Mouse (Mus musculus): ENCODE results near the gene Gm49336. TPM values are rescaled to one million over a fixed set of nuclear protein-coding genes. Genes with fewer than 3 reads are reported as not detected.

Gene Gm49336
- polyA plus RNA-seq, 1 experiment from 2014 or later = 56.1 TPM

DNA sequence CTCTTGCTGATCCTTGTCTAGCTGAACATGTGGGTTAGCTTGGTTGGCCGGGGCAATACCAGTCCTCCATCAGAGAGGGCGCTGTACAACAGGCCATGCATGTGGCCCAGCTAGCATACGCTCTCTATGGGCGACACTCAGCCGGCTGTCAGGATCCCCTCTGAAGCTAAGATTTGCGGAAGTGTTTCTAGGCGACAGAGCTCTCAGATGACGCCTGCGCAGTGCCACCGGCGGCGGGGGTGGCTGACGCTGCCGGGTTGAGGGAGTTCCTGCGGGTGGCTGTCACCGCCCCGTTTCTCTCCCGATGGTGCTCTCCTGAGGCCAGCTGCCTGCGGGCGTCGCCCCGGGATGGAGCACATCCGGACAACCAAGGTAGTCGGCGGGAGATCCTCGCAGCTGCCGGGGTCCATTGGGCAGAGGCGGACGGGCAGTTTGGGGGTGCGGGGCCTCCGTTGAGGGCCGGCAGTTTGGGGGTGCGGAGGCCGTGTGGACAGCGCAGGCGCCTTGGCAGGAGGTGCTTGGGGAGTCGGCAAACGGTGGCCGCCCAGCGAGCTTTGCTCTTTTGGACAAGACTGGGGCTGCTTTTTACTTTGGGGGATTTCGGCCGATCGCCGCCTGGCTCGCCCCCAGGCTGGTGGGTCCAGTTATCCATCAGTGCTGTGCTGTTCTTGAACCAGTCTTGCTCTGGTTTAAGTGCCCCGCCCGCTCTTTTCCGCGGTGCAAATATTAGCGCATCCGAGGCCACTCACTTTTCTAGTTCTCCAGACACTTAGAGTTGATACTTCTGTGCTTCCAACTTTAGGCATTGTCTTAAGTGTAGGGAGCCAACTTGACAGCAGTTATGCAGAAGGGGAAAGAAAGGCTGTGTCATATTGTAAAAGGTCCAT lies 13.9 kb upstream of the Gm49336 start, which contains the start of gene Mtmr6:
Gene Mtmr6, plus strand, starts transcription at position 239 of the 887 bp plus-strand sequence.
- Histone ChIP-seq H3K27me3 (no peaks in the 10 kb centered on the region), H3K4me3 (replicated peaks) (peak within 1 kb of the TSS; percentile 79), H3K36me3 (no peaks in the 10 kb centered on the region), H3K9me3 (no peaks in the 10 kb centered on the region), H3K4me1 (replicated peaks) (0 out of 2 replicates have a peak, but pooled peaks cover 3% of the 10 kb centered on the region), H3K4me2 (peak within 1 kb of the TSS; percentile 67), H3K27ac (peak within 1 kb of the TSS; percentile 69; the same call in 1 of the 2 replicates), H3K9ac (replicated peaks) (peak within 1 kb of the TSS; percentile 82)
- WGBS = under 1% methylated on average over 51 of the region's 51 CpGs
- ATAC-seq (ENCODE audit: insufficient number of reproducible peaks, insufficient read depth, low FRiP score, low TSS enrichment, low read depth) = peak; percentile 98

DNA sequence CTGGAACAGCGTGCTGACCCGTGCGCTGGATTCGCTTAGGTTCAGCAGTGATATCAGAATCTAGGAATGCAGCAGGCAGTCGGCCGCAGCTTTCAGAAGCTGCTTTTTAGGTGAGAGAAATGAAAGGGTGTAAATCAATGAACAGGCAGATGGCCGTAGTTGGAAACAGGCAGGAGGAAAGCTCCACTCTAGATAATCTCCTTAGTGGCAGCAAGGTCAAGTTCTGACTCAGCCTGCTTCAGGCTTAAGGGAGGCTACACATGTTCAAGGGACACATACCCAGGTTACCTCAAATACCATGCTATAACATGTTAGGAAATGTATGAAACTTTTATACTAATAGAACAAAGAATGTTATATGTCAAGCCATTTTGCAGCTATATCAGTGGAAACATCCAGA lies 11.0 kb upstream of the Gm49336 start:
- WGBS = 71% methylated on average over 7 of the region's 7 CpGs
- no peak for ATAC-seq (ENCODE audit: insufficient number of reproducible peaks, insufficient read depth, low FRiP score, low TSS enrichment, low read depth)
- Histone ChIP-seq H3K27ac (no peak overlapping the region), H3K36me3 (no peaks in the 10 kb centered on the region), H3K4me1 (replicated peaks) (0 out of 2 replicates have a peak, but pooled peaks cover 3% of the 10 kb centered on the region), H3K9ac (replicated peaks) (no peak overlapping the region), H3K27me3 (no peaks in the 10 kb centered on the region), H3K4me2 (no peak overlapping the region), H3K4me3 (replicated peaks) (no peak overlapping the region), H3K9me3 (no peaks in the 10 kb centered on the region)

DNA sequence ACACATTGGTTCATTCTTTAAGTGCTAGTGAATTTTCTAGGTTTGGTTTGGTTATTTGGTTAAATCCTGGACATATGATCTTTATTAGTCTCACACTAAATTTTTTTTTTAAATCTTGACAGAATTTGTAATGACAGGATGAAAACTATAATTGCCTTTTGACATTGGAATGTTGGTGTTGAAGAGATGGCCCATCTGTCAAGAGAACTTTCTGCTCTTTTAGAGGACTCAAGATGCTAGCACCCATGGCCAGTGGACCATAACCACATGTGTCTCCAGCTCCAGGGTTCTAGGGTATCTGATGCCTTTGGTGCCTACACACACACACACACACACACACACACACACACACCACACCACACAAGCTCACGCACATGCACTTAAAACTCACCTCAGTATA lies 6.5 kb upstream of the Gm49336 start:
- Histone ChIP-seq H3K4me1 (replicated peaks) (no peaks in the 10 kb centered on the region), H3K27ac (no peak overlapping the region), H3K27me3 (no peaks in the 10 kb centered on the region), H3K36me3 (no peaks in the 10 kb centered on the region), H3K4me2 (no peak overlapping the region), H3K9ac (replicated peaks) (no peak overlapping the region), H3K4me3 (replicated peaks) (no peak overlapping the region), H3K9me3 (no peaks in the 10 kb centered on the region)
- no peak for ATAC-seq (ENCODE audit: insufficient number of reproducible peaks, insufficient read depth, low FRiP score, low TSS enrichment, low read depth)
- 90% methylated on average over 1 of the region's 1 CpGs for WGBS

DNA sequence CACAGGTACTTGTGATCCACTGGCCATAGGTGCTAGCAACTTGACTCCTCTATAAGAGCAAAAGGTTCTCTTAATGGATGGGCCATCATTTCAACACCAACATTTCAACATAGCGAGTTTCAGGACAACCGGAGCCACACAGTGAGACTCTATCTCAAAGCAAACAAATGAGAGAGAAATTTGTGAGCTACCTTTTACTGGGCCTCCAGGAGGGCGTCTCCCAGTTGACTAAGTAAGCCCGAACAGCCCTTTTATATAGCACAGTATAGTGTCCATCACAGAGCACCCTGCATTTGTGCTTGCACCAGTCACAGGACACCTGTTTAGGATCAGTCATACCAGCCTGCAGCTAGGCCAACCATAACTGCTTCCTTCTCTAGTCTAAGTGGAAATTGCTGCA lies 5.8 kb upstream of the Gm49336 start:
- Histone ChIP-seq H3K4me2 (no peak overlapping the region), H3K4me3 (replicated peaks) (no peak overlapping the region), H3K4me1 (replicated peaks) (0 out of 2 replicates have a peak, but pooled peaks cover 5% of the 10 kb centered on the region), H3K9me3 (no peaks in the 10 kb centered on the region), H3K36me3 (no peaks in the 10 kb centered on the region), H3K9ac (replicated peaks) (no peak overlapping the region), H3K27ac (no peak overlapping the region), H3K27me3 (no peaks in the 10 kb centered on the region)
- 82% methylated on average over 4 of the region's 4 CpGs for WGBS
- ATAC-seq (ENCODE audit: insufficient number of reproducible peaks, insufficient read depth, low FRiP score, low TSS enrichment, low read depth) = no peak

DNA sequence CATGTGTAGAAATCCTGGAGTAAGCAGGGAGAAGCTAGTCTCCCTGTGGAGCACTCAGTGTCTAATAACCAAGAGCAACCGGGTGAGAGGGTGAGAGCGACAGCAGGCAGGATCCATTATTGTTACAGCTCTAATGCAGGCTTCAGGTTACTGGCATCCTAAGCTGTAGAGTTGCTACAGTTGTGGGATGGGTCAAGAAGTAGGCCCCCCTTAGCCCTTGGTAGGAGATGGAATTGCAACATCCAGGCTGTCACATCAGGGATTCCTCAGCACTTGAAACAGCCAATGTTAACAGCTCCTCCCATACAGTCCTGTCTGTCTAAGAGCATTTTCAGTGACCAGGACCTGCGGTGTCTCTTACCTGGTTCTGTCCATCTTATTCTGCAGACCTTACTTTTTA lies 5.0 kb upstream of the Gm49336 start:
- no peaks in the 10 kb centered on the region for H3K9me3 ChIP-seq
- H3K4me1 ChIP-seq (replicated peaks) = 0 out of 2 replicates have a peak, but pooled peaks cover 5% of the 10 kb centered on the region
- H3K27me3 ChIP-seq = no peaks in the 10 kb centered on the region
- WGBS = 26% methylated on average over 3 of the region's 3 CpGs
- H3K27ac ChIP-seq = no peak overlapping the region
- H3K4me2 ChIP-seq = no peak overlapping the region
- no peak overlapping the region for H3K9ac ChIP-seq (replicated peaks)
- H3K4me3 ChIP-seq (replicated peaks) = no peak overlapping the region
- H3K36me3 ChIP-seq = no peaks in the 10 kb centered on the region
- ATAC-seq (ENCODE audit: insufficient number of reproducible peaks, insufficient read depth, low FRiP score, low TSS enrichment, low read depth) = no peak

DNA sequence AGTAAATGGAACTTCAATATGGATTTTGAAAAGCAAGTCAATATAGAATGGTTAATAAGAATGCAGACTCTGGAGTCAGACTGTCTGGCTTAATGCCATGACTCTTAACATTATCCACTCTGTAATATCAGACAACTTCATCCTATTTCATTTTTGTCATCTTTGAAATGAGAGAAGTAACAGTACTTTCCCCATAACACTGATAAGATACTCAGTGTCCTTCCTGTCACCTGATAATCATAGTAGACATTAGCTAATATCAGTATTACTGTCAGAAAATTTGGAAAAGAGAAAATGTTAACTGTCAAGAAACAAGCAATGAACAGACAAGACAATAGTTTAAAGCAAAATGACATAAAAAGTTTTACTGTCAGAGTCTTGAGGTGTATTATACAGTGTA lies 3.5 kb upstream of the Gm49336 start:
- H3K4me3 ChIP-seq (replicated peaks) = no peak overlapping the region
- H3K4me1 ChIP-seq (replicated peaks) = peaks cover 11% of the 10 kb centered on the region
- no peak overlapping the region for H3K27ac ChIP-seq
- no peaks in the 10 kb centered on the region for H3K36me3 ChIP-seq
- no peaks in the 10 kb centered on the region for H3K9me3 ChIP-seq
- no peak overlapping the region for H3K4me2 ChIP-seq
- H3K27me3 ChIP-seq = no peaks in the 10 kb centered on the region
- ATAC-seq (ENCODE audit: insufficient number of reproducible peaks, insufficient read depth, low FRiP score, low TSS enrichment, low read depth) = no peak
- no peak overlapping the region for H3K9ac ChIP-seq (replicated peaks)

DNA sequence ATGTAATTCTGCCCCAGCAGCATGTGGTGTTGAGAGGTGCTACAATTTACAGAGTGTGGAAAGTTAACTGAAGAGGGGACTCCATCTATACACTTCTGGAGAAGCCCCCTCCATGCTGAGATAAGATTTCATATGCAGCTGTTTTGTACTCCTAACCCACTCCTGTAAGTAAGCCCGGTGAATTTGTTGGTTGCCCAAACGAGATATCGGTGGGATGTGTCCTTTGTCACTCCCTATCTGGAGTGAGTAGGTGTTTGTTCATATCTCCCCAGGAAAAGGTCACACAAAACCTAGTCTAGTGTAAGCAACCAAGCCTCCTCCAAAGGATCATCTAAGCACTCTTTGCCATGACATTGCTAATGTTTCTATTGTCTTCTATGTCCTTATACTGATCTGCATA lies 2.2 kb upstream of the Gm49336 start:
- no peak overlapping the region for H3K27ac ChIP-seq
- H3K4me1 ChIP-seq (replicated peaks) = peaks cover 20% of the 10 kb centered on the region
- no peaks in the 10 kb centered on the region for H3K36me3 ChIP-seq
- H3K27me3 ChIP-seq = no peaks in the 10 kb centered on the region
- no peak overlapping the region for H3K4me2 ChIP-seq
- WGBS = 87% methylated on average over 3 of the region's 3 CpGs
- no peak for ATAC-seq (ENCODE audit: insufficient number of reproducible peaks, insufficient read depth, low FRiP score, low TSS enrichment, low read depth)
- H3K4me3 ChIP-seq (replicated peaks) = no peak overlapping the region
- H3K9me3 ChIP-seq = no peaks in the 10 kb centered on the region
- H3K9ac ChIP-seq (replicated peaks) = no peak overlapping the region

DNA sequence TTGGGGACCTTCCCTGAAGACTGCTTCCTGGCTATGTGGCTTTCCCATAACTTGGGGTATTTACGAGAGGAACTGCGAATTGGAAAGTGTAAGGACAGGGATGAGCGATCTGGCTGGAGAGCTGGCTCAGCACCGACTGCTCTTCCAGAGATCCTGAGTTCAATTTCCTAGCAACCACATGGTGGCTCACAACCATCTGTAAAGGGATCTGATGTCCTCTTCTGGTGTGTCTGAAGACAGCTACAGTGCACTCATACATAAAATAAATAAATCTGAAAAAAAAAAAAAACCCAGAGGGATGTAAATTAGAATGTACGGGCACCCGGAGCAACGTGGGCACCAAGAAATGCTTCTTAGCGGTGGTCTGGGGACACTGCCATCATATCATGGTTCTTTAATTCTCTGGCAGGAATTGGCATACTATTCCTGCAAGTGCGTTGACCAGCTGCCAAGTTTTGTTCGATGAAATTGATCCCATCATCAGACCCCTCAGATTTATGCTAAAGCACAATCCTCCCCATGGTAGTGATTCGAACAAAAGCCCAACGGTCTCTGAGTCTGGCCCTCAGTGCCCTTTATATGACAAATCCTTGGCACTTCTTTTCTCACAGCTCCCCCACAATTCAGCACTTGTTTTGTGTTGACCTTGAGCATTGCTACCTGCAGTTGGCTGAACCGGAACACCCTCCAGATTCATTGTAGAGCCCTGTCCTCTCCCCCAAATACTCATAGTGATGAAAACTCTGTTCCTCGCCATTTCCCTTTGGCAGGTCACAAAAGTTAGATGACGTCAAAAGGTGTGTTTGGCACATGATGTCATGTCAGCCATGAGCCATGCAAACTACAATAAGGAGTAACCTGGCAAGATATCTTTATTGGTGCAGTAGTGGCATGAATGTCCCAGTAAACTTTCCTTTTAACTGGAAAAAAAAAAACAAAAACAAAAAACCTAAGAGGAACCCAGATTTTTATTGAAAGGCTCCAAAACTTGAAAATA lies 995 bp upstream of the Gm49336 start:
- H3K4me1 ChIP-seq (replicated peaks) = peaks cover 20% of the 10 kb centered on the region
- peak overlapping the region; percentile 90 for H3K4me2 ChIP-seq
- no peak; the same call in 1 of the 2 replicates for ATAC-seq (ENCODE audit: insufficient number of reproducible peaks, insufficient read depth, low FRiP score, low TSS enrichment, low read depth)
- no peaks in the 10 kb centered on the region for H3K27me3 ChIP-seq
- 22% methylated on average over 15 of the region's 15 CpGs for WGBS
- peak overlapping the region; percentile 92 for H3K9ac ChIP-seq (replicated peaks)
- no peaks in the 10 kb centered on the region; the same call in 1 of the 2 replicates for H3K36me3 ChIP-seq
- peak overlapping the region; percentile 83 for H3K27ac ChIP-seq
- H3K4me3 ChIP-seq (replicated peaks) = peak overlapping the region; percentile 94
- H3K9me3 ChIP-seq = no peaks in the 10 kb centered on the region

DNA sequence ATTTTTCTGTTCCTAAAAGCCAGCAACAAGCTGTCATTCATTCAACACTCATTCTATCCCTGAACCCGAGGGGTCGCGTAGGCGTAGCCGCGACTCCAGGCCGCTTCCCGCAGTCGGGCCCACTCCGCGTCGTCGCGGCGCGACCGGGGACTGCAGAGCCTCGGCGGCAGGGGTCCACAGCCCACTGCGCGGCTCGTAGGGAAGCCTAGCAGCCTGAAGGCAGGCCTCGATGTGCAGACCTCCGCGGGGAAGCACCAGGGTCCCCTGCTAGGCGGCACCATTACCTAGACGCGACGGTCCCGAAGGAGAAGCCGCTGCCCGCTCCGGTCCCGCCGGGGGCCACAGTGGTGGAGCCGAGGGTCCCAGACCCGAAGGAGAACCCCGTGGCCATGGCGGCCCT lies 428 bp downstream of the Gm49336 start:
- H3K27me3 ChIP-seq = no peaks in the 10 kb centered on the region
- H3K4me3 ChIP-seq (replicated peaks) = peak overlapping the region; percentile 94
- H3K9ac ChIP-seq (replicated peaks) = peak overlapping the region; percentile 92
- ATAC-seq (ENCODE audit: insufficient number of reproducible peaks, insufficient read depth, low FRiP score, low TSS enrichment, low read depth) = peak; percentile 58; the same call in 1 of the 2 replicates
- WGBS = under 1% methylated on average over 39 of the region's 39 CpGs
- peaks cover 1% of the 10 kb centered on the region; the same call in 1 of the 2 replicates for H3K36me3 ChIP-seq
- peaks cover 20% of the 10 kb centered on the region for H3K4me1 ChIP-seq (replicated peaks)
- H3K4me2 ChIP-seq = peak overlapping the region; percentile 90
- H3K9me3 ChIP-seq = no peaks in the 10 kb centered on the region
- peak overlapping the region; percentile 87 for H3K27ac ChIP-seq

DNA sequence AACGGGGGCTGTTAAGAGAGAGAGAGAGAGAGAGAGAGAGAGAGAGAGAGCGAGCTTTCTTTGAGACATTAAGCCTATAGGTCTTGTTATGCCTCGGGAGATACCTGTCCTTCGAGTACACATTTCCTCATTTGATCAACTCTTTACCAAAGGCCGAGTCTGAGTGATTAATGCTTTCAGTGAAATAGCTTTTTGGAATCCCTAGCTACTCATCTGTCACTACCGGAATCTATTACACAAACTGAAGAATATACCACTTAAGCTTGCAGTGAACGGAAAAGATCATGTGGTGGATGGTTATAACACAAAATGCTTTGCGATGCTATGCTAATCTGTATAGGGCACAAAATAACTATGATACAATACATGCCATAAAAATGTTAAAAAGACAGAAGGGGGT lies 941 bp downstream of the Gm49336 start:
- Histone ChIP-seq H3K4me2 (peak overlapping the region; percentile 90), H3K9me3 (no peaks in the 10 kb centered on the region), H3K4me3 (replicated peaks) (peak overlapping the region; percentile 94), H3K4me1 (replicated peaks) (peaks cover 20% of the 10 kb centered on the region), H3K27me3 (no peaks in the 10 kb centered on the region), H3K27ac (no peak overlapping the region), H3K36me3 (peaks cover 6% of the 10 kb centered on the region; the same call in 1 of the 2 replicates), H3K9ac (replicated peaks) (peak overlapping the region; percentile 92)
- ATAC-seq (ENCODE audit: insufficient number of reproducible peaks, insufficient read depth, low FRiP score, low TSS enrichment, low read depth) = no peak
- WGBS = 23% methylated on average over 8 of the region's 8 CpGs

DNA sequence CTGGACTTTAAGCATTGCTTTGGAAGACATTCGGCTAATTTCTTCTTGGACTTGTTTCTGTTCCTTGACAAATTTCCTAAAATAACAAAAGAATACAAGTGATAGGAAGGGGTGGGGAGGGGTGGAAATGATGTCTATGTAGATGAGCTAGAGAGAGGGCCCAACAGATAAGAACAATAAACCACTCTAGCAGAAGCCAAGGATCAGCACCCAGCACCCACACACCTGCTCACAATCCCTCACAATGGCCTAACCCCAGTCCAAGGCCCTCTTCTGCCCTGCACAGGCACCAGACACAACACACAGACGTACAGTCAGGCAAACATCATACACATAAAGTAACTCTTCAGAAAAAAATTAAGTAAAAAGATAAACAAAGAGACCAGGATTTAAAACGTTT lies 12.8 kb downstream of the Gm49336 start:
- no peak overlapping the region for H3K9ac ChIP-seq (replicated peaks)
- H3K27ac ChIP-seq = no peak overlapping the region
- peaks cover 66% of the 10 kb centered on the region for H3K36me3 ChIP-seq
- H3K27me3 ChIP-seq = no peaks in the 10 kb centered on the region
- H3K9me3 ChIP-seq = no peaks in the 10 kb centered on the region
- ATAC-seq (ENCODE audit: insufficient number of reproducible peaks, insufficient read depth, low FRiP score, low TSS enrichment, low read depth) = no peak
- H3K4me1 ChIP-seq (replicated peaks) = no peaks in the 10 kb centered on the region
- H3K4me3 ChIP-seq (replicated peaks) = no peak overlapping the region
- WGBS = 87% methylated on average over 3 of the region's 3 CpGs
- no peak overlapping the region for H3K4me2 ChIP-seq

Data from limb, embryonic 12.5 days (tissue).